Mouse (Mus musculus) heart, postnatal 0 days (tissue): ENCODE results near the gene Sox14. TPM values are rescaled to one million over a fixed set of nuclear protein-coding genes. Genes with fewer than 3 reads are reported as not detected.

ENCODE experiments used
- ATAC-seq: fragments of 200-750 bp; cut with Nextera tagmentation; 2 replicates; pipeline ENCODE4 v1.8.0; 2017; ENCODE audit warnings: low read depth, moderate number of reproducible peaks, moderate library complexity; ENCODE audit not compliant: insufficient read depth
- DNase-seq: peaks from one replicate; pipeline ENCODE4 v3.0.0-alpha.2; 2016; ENCODE audit warnings: low spot score
- H3K27ac ChIP-seq: fragments of 300-500 bp; sonication (generic); 2 replicates; pipeline ENCODE4 v1.5.1; 2014; ENCODE audit warnings: low read depth, mild to moderate bottlenecking
- H3K27me3 ChIP-seq: fragments of 300-500 bp; sonication (generic); 2 replicates; pipeline ENCODE4 v1.6.1; 2014; ENCODE audit warnings: low read length, mixed read lengths; ENCODE audit not compliant: control insufficient read depth, insufficient read depth
- H3K36me3 ChIP-seq: fragments of 300-500 bp; sonication (generic); replicated peaks from 2 replicates; pipeline ENCODE4 v1.6.1; 2014; ENCODE audit warnings: low read length, mixed read lengths; ENCODE audit not compliant: control insufficient read depth, insufficient read depth
- H3K4me1 ChIP-seq: fragments of 300-500 bp; sonication (generic); 2 replicates; pipeline ENCODE4 v1.6.1; 2014; ENCODE audit warnings: antibody characterized with exemption; ENCODE audit not compliant: control insufficient read depth, insufficient read depth
- H3K4me2 ChIP-seq: fragments of 300-500 bp; sonication (generic); 2 replicates; pipeline ENCODE4 v1.6.1; 2014; ENCODE audit warnings: low read depth, mild to moderate bottlenecking, low read length, moderate library complexity
- H3K4me3 ChIP-seq: fragments of 300-500 bp; sonication (generic); 2 replicates; pipeline ENCODE4 v1.5.1; 2014; ENCODE audit warnings: low read depth, low read length
- H3K9ac ChIP-seq: fragments of 300-500 bp; sonication (generic); replicated peaks from 2 replicates; pipeline ENCODE4 v1.6.1; 2014; ENCODE audit warnings: low read depth, low read length, mixed read lengths
- H3K9me3 ChIP-seq: fragments of 300-500 bp; sonication (generic); replicated peaks from 2 replicates; pipeline ENCODE4 v1.6.1; 2016; ENCODE audit warnings: low read length; ENCODE audit not compliant: control insufficient read depth
- CTCF ChIP-seq: IDR thresholded peaks from 2 replicates; pipeline ENCODE4 v1.5.1; 2016; ENCODE audit warnings: antibody characterized with exemption, control low read depth, low read depth
- EP300 ChIP-seq: IDR thresholded peaks from 2 replicates; pipeline ENCODE4 v1.6.1; 2016; ENCODE audit warnings: antibody characterized with exemption, low read depth
- WGBS: fragments of 180-500 bp; shearing (Covaris S2); extraction: QIAGEN DNeasy Blood & Tissue Kit; methylation state at CpG from one replicate; pipeline ENCODE4 v1.1.7; 2014; 5-methylcytosine and 5-hydroxymethylcytosine counted together
- polyA plus RNA-seq: library from polyadenylated mRNA; unstranded; fragments of >200 nt; fragmentation: Nextera tagmentation; extraction: Ambion mirVana; gene quantifications from 2 replicates; pipeline ENCODE4 v1.2.1, GENCODE M21; 2015
- total RNA-seq: library from RNA; depleted of rRNA; stranded (reverse); fragments of >200 nt; gene quantifications from 2 replicates; pipeline ENCODE4 v1.2.3, GENCODE M21; 2014; ENCODE audit warnings: low replicate concordance

Gene Sox14
- total and polyA plus RNA-seq, 2 experiments from 2014 or later = not detected

DNA sequence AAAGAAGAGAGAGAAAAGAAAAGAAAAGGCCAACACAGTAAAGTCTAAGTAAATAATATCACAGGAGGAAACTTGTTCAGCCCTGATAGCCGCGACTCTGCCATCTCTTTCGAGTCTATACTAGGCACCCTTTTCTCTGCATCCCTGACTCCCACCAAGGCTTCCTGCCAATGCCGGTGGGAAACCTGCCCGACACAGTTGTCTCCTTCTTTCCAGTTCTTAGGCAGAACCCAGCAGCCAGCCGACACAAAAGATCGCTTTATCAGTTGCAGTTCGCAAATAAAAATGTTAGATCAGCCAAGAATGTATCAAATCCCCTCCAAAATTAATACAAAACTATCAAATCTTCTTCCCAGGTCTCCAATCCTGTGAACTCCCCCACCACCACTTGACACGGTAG, 13.0 kb downstream of the Sox14 start:
- H3K9me3 ChIP-seq = no peaks in the 10 kb centered on the region
- H3K27me3 ChIP-seq = peaks cover 62% of the 10 kb centered on the region
- H3K9ac ChIP-seq = no peak overlapping the region
- TF ChIP-seq CTCF (no peak), EP300 (no peak)
- H3K27ac ChIP-seq = no peak overlapping the region
- 83% methylated on average over 9 of the region's 9 CpGs for whole genome bisulfite sequencing
- H3K4me2 ChIP-seq = no peak overlapping the region
- no peaks in the 10 kb centered on the region for H3K36me3 ChIP-seq
- no peak overlapping the region for H3K4me3 ChIP-seq
- DNase-seq (no peak), ATAC-seq (no peak)
- no peaks in the 10 kb centered on the region for H3K4me1 ChIP-seq

DNA sequence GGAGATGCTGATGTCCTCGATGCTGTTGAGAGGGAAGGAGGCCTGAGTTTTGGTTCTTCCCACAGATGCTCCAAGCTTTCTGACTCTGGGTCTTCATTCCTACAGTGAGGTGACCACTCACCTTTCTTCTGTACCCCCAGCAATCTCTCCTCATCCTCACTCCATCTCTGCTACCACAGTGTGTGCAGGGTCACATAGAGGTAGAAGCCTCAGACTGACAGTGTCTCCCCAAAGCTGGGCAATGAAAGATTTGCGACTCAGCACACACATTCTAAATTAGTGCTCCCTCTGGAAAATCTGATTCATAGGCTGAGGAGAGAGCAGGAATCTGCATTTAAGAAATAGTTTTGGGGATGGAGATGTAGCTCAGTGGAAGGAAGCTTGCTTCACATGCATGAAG, 21.5 kb downstream of the Sox14 start:
- DNase-seq = no peak
- ATAC-seq = no peak
- TF ChIP-seq CTCF = no peak
- TF ChIP-seq EP300 = no peak
- H3K9me3 ChIP-seq = no peaks in the 10 kb centered on the region
- H3K4me2 ChIP-seq = no peak overlapping the region
- 67% methylated on average over 2 of the region's 2 CpGs for whole genome bisulfite sequencing
- H3K27me3 ChIP-seq = 0 out of 2 replicates have a peak, but pooled peaks cover 2% of the 10 kb centered on the region
- H3K9ac ChIP-seq = no peak overlapping the region
- no peak overlapping the region for H3K4me3 ChIP-seq
- H3K27ac ChIP-seq = no peak overlapping the region
- H3K36me3 ChIP-seq = no peaks in the 10 kb centered on the region
- H3K4me1 ChIP-seq = no peaks in the 10 kb centered on the region

DNA sequence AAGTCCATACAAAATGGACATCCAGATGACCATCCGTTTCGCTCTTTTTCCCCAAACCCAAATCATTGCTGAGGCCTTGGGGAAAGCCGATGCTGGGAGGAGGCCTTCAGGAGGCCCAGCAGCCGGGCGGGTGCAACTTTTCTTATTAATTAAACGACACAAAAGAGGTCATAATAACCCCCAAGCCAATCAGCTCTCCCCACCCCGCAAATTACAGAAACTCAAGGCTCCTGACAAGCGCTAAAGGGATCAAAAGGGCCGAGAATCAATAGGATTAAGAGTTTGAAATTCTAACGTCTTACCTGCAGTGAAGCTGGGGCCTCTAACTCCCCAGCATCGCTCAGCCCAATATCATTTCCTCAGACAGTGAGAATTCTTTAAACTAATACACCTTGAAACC, 22.6 kb downstream of the Sox14 start:
- DNase-seq = no peak
- 48% methylated on average over 11 of the region's 11 CpGs for WGBS
- Histone ChIP-seq H3K27me3 (0 out of 2 replicates have a peak, but pooled peaks cover 2% of the 10 kb centered on the region), H3K9me3 (no peaks in the 10 kb centered on the region), H3K4me2 (no peak overlapping the region), H3K4me3 (no peak overlapping the region), H3K4me1 (no peaks in the 10 kb centered on the region), H3K27ac (no peak overlapping the region), H3K9ac (no peak overlapping the region), H3K36me3 (no peaks in the 10 kb centered on the region)
- no peak for ATAC-seq
- TF ChIP-seq CTCF (no peak), EP300 (no peak)

DNA sequence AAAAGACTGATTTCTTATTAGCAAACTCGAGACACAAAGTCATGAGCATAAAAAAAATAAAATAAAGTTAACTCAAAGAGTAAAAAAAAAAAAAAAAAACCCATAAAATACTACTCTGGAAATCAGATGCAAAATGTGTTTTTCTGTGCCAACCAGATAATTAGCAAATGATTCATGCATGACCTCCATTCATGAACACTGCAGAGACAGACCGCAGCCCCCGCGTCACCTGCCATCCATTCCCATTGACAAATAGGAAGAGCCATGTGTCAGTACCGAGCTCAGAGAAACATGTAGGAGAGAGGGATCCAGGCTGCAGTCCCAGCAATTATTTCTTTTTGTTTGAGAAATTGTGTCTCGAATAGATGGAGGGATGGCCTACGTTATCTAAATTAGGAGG, 25.6 kb downstream of the Sox14 start:
- no peak for ATAC-seq
- WGBS = 78% methylated on average over 7 of the region's 7 CpGs

DNA sequence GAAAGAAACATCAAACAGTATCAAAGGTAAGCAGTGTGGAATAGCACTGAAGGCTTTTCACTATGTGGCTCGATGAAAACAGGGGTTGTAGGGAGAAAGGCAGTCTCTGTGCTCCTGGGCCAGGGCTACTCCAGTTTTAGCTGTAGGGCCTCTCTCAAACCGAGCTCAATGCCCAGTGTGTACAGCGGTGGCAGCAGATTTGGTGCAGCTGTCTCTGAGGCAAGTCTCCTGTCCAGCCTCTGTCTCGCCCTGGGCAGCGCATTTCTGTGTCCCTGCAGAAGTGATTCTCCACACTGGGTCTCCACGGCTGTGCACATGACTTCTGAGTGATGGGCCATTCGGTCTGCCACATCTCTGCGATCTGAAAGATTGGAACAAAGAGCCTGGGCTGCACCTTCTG, 27.6 kb downstream of the Sox14 start:
- no peaks in the 10 kb centered on the region for H3K9me3 ChIP-seq
- no peaks in the 10 kb centered on the region for H3K36me3 ChIP-seq
- DNase-seq = no peak
- no peak for TF ChIP-seq EP300
- no peak for TF ChIP-seq CTCF
- no peak overlapping the region for H3K27ac ChIP-seq
- H3K4me2 ChIP-seq = no peak overlapping the region
- no peak for ATAC-seq
- 59% methylated on average over 8 of the region's 8 CpGs for WGBS
- H3K4me3 ChIP-seq = no peak overlapping the region
- H3K27me3 ChIP-seq = no peaks in the 10 kb centered on the region
- no peaks in the 10 kb centered on the region for H3K4me1 ChIP-seq
- H3K9ac ChIP-seq = no peak overlapping the region

More for the DNA sequence above, 25.6 kb downstream of the Sox14 start:
- H3K27me3 ChIP-seq = no peaks in the 10 kb centered on the region
- H3K9me3 ChIP-seq = no peaks in the 10 kb centered on the region
- no peaks in the 10 kb centered on the region for H3K36me3 ChIP-seq
- TF ChIP-seq EP300 (no peak), CTCF (no peak)
- H3K4me2 ChIP-seq = no peak overlapping the region
- no peak overlapping the region for H3K4me3 ChIP-seq
- H3K4me1 ChIP-seq = no peaks in the 10 kb centered on the region
- DNase-seq = no peak
- no peak overlapping the region for H3K27ac ChIP-seq
- H3K9ac ChIP-seq = no peak overlapping the region

DNA sequence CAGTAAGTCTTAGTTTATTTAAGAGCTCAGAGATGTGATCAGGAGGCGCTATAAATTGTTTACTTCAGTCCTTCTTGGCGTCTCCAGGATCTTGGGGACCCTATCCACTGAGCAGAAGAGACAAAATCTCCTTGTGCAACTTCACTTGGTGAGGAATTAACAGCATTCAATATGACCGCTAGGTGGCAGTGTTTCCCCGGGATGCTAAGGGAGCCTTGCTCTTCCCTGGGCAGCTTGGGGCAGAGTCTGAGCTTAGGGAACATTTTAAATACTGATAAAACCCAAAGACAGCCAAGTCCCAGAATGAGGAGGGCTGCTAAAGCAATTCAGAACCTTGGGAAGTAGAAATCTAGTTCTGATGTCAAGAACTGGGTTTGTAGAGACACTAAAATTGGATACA, 29.1 kb downstream of the Sox14 start:
- no peaks in the 10 kb centered on the region for H3K36me3 ChIP-seq
- H3K4me3 ChIP-seq = no peak overlapping the region
- ATAC-seq = no peak
- H3K27me3 ChIP-seq = no peaks in the 10 kb centered on the region
- peak; percentile 76 for DNase-seq
- peak; percentile 93 for TF ChIP-seq CTCF
- no peak for TF ChIP-seq EP300
- WGBS = under 1% methylated on average over 4 of the region's 4 CpGs
- H3K4me1 ChIP-seq = no peaks in the 10 kb centered on the region
- no peak overlapping the region for H3K27ac ChIP-seq
- H3K9ac ChIP-seq = no peak overlapping the region
- H3K4me2 ChIP-seq = no peak overlapping the region
- H3K9me3 ChIP-seq = no peaks in the 10 kb centered on the region
